Mouse (Mus musculus) kidney, embryonic 14.5 days (tissue): ENCODE measurements at regions not wholly inside any gene's neighbourhood (a gene's known extent, or its start where the extent isn't known, plus 50 kb on each side); places are given as distances from the start of the nearest gene placed in this dataset.

ENCODE experiments used
- ATAC-seq: fragments of 200-750 bp; cut with Nextera tagmentation; 2 replicates; pipeline ENCODE4 v1.8.0; 2017; ENCODE audit warnings: moderate number of reproducible peaks, mild to moderate bottlenecking, moderate TSS enrichment, moderate library complexity; ENCODE audit not compliant: low FRiP score, low TSS enrichment
- H3K27ac ChIP-seq: fragments of 300-500 bp; sonication (generic); 2 replicates; pipeline ENCODE4 v1.5.1; 2014; ENCODE audit warnings: low read depth, mild to moderate bottlenecking, low read length, moderate library complexity, mixed read lengths
- H3K27me3 ChIP-seq: fragments of 300-500 bp; sonication (generic); 2 replicates; pipeline ENCODE4 v1.6.1; 2014; ENCODE audit warnings: mild to moderate bottlenecking, low read length; ENCODE audit not compliant: control insufficient read depth, insufficient read depth
- H3K36me3 ChIP-seq: fragments of 300-500 bp; sonication (generic); 2 replicates; pipeline ENCODE4 v1.6.1; 2014; ENCODE audit warnings: low read length, mixed read lengths; ENCODE audit not compliant: control insufficient read depth, insufficient read depth
- H3K4me1 ChIP-seq: fragments of 300-500 bp; sonication (generic); 2 replicates; pipeline ENCODE4 v1.6.1; 2014; ENCODE audit warnings: low read length, mixed read lengths; ENCODE audit not compliant: control insufficient read depth, insufficient read depth
- H3K4me2 ChIP-seq: fragments of 300-500 bp; sonication (generic); replicated peaks from 2 replicates; pipeline ENCODE4 v1.6.1; 2014; ENCODE audit warnings: low read depth, mild to moderate bottlenecking, low read length
- H3K4me3 ChIP-seq: fragments of 300-500 bp; sonication (generic); 2 replicates; pipeline ENCODE4 v1.5.1; 2014; ENCODE audit warnings: mild to moderate bottlenecking, low read length
- H3K9ac ChIP-seq: fragments of 300-500 bp; sonication (generic); 2 replicates; pipeline ENCODE4 v1.6.1; 2014; ENCODE audit warnings: low read depth, mild to moderate bottlenecking, low read length, moderate library complexity
- H3K9me3 ChIP-seq: fragments of 300-500 bp; sonication (generic); 2 replicates; pipeline ENCODE4 v1.6.1; 2016; ENCODE audit warnings: low read length; ENCODE audit not compliant: control insufficient read depth
- WGBS: fragments of 180-500 bp; shearing (Covaris S2); extraction: QIAGEN DNeasy Blood & Tissue Kit; methylation state at CpG from one replicate; pipeline ENCODE4 v1.1.7; 2014; 5-methylcytosine and 5-hydroxymethylcytosine counted together

DNA sequence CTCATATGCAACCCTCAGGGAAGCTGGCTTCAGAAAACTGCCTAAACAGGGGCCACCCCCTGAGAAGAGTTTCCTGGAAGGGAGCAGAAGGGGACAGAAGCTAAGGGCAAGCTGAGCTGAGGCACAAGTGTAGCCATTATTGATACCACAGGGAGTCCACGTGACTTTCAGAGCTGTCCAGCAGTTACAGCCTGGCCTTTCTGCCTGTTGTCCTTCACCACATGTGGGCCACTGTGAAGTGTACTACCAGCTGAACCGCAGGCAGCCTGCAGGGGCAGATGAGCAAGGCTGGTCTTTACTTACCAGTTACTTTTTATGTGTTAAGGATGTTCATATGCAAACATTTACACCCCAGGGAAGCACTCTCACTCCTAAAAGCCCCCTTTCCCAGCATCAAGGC is 85.2 kb upstream of the Ube2e1 start:
- Histone ChIP-seq H3K4me2 (no peak overlapping the region), H3K4me3 (no peak overlapping the region), H3K9ac (no peak overlapping the region), H3K27me3 (no peaks in the 10 kb centered on the region), H3K27ac (no peak overlapping the region), H3K36me3 (no peaks in the 10 kb centered on the region), H3K9me3 (no peaks in the 10 kb centered on the region), H3K4me1 (no peaks in the 10 kb centered on the region)
- 14% methylated on average over 2 of the region's 2 CpGs for WGBS
- ATAC-seq: no peak; the same call in 1 of the 2 replicates

GRCm38 (mm10) chr14:18416319-18416718 is 84.7 kb upstream of the Ube2e1 start:
- ATAC-seq: no peak
- 72% methylated on average over 4 of the region's 4 CpGs for WGBS
- Histone ChIP-seq H3K9me3 (no peaks in the 10 kb centered on the region), H3K27me3 (no peaks in the 10 kb centered on the region), H3K4me3 (no peak overlapping the region), H3K4me1 (no peaks in the 10 kb centered on the region), H3K27ac (no peak overlapping the region), H3K36me3 (no peaks in the 10 kb centered on the region), H3K4me2 (no peak overlapping the region), H3K9ac (no peak overlapping the region)

- H3K4me2 ChIP-seq: no peak overlapping the region
- WGBS: 77% methylated on average over 4 of the region's 4 CpGs
Measured at GRCm38 (mm10) chr14:18398953-18399352, 67.3 kb upstream of the Ube2e1 start.

GRCm38 (mm10) chr14:18396206-18396764 is 64.6 kb upstream of the Ube2e1 start:
- Histone ChIP-seq H3K4me1 (no peaks in the 10 kb centered on the region), H3K36me3 (no peaks in the 10 kb centered on the region), H3K27ac (no peak overlapping the region), H3K9me3 (no peaks in the 10 kb centered on the region), H3K27me3 (no peaks in the 10 kb centered on the region), H3K4me2 (no peak overlapping the region), H3K4me3 (no peak overlapping the region), H3K9ac (no peak overlapping the region)
- ATAC-seq: no peak
- WGBS: 92% methylated on average over 8 of the region's 8 CpGs

More at GRCm38 (mm10) chr14:18398953-18399352, 67.3 kb upstream of the Ube2e1 start:
- Histone ChIP-seq H3K27ac (no peak overlapping the region), H3K9ac (no peak overlapping the region), H3K9me3 (no peaks in the 10 kb centered on the region), H3K36me3 (no peaks in the 10 kb centered on the region), H3K4me3 (no peak overlapping the region), H3K4me1 (no peaks in the 10 kb centered on the region), H3K27me3 (no peaks in the 10 kb centered on the region)
- ATAC-seq: no peak

DNA sequence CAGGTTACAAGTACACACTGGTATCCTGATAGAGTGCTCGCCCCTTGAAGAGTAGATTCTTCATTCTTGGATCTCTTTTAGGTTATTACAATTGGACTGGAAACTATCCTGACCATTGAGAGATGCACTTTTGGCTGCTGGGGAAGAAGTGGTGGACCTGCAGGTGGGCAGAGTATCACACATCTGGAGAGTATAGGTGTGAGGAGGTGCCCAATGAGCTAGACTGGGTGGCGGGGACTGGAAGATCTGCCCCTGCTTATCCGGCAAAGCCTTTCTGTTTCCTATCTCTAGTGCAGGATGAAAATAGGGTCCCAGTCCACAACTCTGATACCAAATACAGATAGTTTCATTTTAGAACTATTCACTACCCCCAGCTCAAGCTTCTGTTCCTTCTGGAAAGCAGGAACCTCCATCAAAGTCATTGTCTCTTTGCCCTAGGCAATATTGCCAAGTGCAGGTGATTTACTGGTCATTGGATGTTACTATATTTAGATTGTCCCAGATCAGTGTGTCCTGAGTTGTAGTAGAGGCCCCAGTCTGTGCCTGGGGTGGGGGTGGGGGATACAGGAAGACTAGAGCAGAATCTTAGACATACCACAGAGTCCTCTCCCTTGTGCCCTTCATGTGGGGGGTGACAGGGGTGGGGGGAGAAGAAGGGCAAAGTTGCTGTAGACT is 62.5 kb upstream of the Ube2e1 start:
- H3K4me1 ChIP-seq: no peaks in the 10 kb centered on the region

DNA sequence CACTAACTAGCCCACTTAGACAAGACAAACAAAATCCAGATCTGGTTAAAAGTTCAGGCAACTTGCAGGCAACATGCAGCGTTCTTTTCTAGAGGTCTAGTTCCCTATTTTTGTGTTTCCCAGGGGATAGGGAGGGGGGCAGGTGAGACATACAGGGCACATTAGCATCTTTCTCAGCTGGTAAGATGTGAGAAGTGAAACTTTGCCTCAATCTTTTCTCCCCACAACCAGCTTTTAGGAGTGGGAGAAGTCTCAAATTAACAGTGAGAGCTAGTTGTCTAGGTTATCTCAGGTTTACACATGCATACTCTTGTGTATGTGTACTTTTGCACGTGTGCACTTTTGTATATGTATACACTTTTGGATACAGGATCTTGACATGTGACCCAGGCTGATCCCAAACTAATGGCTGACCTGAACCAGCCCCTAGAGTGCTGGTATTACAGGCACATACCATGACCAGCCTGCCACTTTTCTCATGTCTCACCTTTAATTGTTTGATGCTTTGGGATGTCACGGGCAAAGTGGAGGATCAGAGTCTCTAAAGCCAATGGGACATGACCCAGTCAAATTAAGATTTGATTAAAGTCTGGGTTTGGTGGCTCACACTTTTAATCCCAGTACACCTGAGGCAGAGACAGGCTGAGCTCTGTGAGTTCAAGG is 60.3 kb upstream of the Ube2e1 start:
- Histone ChIP-seq H3K4me2 (no peak overlapping the region), H3K27me3 (no peaks in the 10 kb centered on the region), H3K9me3 (no peaks in the 10 kb centered on the region), H3K4me1 (no peaks in the 10 kb centered on the region), H3K36me3 (no peaks in the 10 kb centered on the region), H3K4me3 (no peak overlapping the region), H3K27ac (no peak overlapping the region), H3K9ac (no peak overlapping the region)
- ATAC-seq: no peak
- WGBS: 84% methylated on average over 3 of the region's 3 CpGs

More for the DNA sequence above, 62.5 kb upstream of the Ube2e1 start:
- no peak for ATAC-seq
- no peak overlapping the region for H3K4me3 ChIP-seq
- no peak overlapping the region for H3K27ac ChIP-seq
- 89% methylated on average over 3 of the region's 3 CpGs for WGBS
- no peak overlapping the region for H3K4me2 ChIP-seq
- no peaks in the 10 kb centered on the region for H3K27me3 ChIP-seq
- no peak overlapping the region for H3K9ac ChIP-seq
- no peaks in the 10 kb centered on the region for H3K9me3 ChIP-seq
- no peaks in the 10 kb centered on the region for H3K36me3 ChIP-seq

DNA sequence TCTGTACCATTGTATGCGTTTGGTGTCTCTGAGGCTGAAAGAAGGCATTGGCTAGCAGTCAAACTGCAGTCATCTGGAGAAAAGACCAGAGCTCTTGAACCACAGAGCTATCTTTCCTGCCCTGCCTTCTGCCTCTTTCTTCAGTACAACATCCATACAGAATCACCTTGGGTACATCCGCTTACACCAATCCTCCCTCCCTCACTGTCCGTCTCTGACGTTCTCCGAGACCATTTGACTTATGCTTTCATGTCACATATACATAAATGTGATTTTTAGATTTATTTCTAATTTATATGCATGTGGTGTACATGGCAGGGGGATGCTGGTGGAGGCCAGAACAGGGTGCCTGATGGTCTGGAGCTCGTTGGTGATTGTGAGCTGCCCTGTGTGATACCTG is 57.7 kb upstream of the Ube2e1 start:
- Histone ChIP-seq H3K36me3 (no peaks in the 10 kb centered on the region), H3K27ac (no peak overlapping the region), H3K27me3 (no peaks in the 10 kb centered on the region), H3K4me2 (no peak overlapping the region), H3K4me3 (no peak overlapping the region), H3K9ac (no peak overlapping the region), H3K9me3 (no peaks in the 10 kb centered on the region), H3K4me1 (no peaks in the 10 kb centered on the region)
- 90% methylated on average over 6 of the region's 6 CpGs for WGBS
- ATAC-seq: no peak

GRCm38 (mm10) chr14:18385953-18386668 is 54.5 kb upstream of the Ube2e1 start:
- H3K4me2 ChIP-seq: no peak overlapping the region
- H3K9me3 ChIP-seq: no peaks in the 10 kb centered on the region
- no peak overlapping the region for H3K4me3 ChIP-seq
- H3K36me3 ChIP-seq: no peaks in the 10 kb centered on the region
- no peaks in the 10 kb centered on the region for H3K4me1 ChIP-seq
- H3K27ac ChIP-seq: no peak overlapping the region
- WGBS: 76% methylated on average over 6 of the region's 6 CpGs
- H3K9ac ChIP-seq: no peak overlapping the region
- ATAC-seq: no peak
- no peaks in the 10 kb centered on the region for H3K27me3 ChIP-seq
